Mouse (Mus musculus) induced T-regulatory cell, adult 2 months (primary cell): Measurements from ENCODE around the gene Olfr1223.
"Not testable (repeated sequence)": the region's sequence is repeated elsewhere in the genome, so short reads cannot be mapped to it uniquely, and the experiment has no call there.

Experiments
- DNase-seq: peaks from one replicate; pipeline ENCODE4 v3.0.0-alpha.2; 2012; ENCODE audit warnings: low read depth

The Olfr1223 gene

GRCm38 (mm10) chr2:89151460-89151859, at the start of gene Olfr1223:
TSS of gene Olfr1223 (minus strand) at chr2:89151560.
- DNase-seq = no peak

DNA sequence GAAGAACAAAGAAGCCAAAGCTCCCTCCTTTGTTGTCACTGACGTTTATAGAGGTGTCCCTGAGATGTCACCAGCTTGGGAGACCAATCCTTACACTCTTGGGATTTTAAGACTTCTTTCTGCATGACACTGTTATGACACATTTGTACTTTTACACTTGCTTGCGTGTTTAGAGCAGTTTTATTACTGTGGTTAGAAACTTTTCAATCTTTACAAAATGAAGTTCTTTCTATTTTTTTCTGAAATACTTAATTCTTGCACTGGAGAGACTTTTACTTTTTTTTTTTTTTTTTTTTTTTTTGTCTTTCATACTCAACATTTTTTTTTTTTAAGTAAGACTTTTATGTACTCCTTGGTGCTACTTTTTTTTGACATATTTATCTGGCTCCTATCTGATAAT, 48.6 kb upstream of the Olfr1223 start, which contains the start of gene Olfr1226:
Olfr1226 (minus strand) TSS at position 101 of the 400 bp plus-strand sequence.
- DNase-seq = no peak

DNA sequence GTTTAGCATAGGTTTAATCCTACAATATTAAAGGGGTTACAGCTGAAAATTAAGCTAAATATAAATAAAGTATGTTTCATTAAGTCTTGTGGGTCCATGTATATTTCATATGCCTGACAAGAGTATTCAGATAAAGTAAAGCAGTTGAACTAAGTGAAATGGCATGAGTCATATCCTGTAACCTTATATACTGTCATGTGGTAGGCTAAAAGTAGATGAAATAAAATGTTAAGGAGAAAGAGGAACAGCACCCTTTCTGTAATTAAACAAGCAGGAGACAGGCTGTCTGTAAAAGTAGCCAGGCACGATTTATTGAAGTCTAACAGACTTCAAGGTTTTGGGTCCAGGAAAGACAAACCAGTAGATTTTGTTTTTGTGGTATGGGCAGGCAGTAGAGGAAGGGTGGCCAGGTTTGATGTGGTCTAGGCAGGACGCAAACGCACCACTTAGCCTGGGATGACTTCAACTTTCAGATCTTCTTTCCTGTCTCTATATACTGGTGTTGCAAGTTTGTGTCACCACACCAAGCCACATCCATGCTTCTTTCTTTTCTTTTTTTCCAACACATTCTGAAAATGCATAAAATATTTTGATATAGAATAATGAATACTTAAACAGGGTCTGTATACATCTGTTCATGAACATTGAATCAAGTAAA, 45.1 kb upstream of the Olfr1223 start:
- no peak for DNase-seq

- no peak for DNase-seq
Measured at GRCm38 (mm10) chr2:89174569-89174968, 23.2 kb upstream of the Olfr1223 start, which contains the start of gene Olfr1225. TSS of gene Olfr1225 (minus strand) at chr2:89174669.

GRCm38 (mm10) chr2:89164711-89165110, 13.4 kb upstream of the Olfr1223 start:
- DNase-seq = not testable (repeated sequence)

DNA sequence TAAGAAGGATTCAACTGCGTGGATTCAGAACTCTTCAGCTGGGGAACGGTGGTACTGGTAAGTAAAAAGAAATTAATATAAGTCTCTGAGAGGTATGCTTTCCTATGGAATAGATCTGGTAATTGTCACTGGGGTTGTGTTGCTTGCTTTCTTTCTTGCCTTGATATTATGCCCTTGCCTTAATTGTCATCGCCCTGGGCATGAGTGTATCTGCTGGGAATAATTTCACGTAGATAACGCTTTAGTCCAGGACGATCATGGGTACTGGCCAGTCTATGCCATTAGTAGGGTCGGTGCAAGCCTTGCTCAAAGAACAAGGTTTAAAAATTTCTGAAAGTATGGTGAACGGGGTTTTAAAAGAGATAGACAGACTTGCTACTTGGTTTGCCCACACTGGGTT, 12.6 kb upstream of the Olfr1223 start, which contains the start of gene Olfr1224-ps1:
Olfr1224-ps1 (minus strand) TSS at position 101 of the 400 bp plus-strand sequence.
- not testable (repeated sequence) for DNase-seq

DNA sequence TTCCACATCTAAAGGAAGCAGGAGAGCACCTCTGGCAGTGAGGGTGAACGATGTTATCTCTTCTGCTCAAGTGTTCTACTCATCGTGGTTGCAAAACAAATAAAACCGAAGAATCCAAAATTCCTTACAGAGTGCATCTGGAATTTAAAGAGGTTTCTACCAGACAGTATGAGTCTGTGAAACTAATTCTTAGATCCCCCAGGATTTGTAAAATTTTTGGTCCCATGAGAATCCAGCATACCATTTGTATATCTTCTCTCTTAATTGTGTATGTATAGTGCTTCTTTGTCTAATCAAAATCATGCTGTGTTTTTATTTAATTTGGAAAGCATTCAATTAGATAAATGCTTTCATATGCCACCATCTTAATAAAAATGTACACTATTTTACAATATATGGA, 18.4 kb downstream of the Olfr1223 start, which contains the start of gene Olfr1222:
Olfr1222 (minus strand) TSS at position 101 of the 400 bp plus-strand sequence.
- DNase-seq = no peak

DNA sequence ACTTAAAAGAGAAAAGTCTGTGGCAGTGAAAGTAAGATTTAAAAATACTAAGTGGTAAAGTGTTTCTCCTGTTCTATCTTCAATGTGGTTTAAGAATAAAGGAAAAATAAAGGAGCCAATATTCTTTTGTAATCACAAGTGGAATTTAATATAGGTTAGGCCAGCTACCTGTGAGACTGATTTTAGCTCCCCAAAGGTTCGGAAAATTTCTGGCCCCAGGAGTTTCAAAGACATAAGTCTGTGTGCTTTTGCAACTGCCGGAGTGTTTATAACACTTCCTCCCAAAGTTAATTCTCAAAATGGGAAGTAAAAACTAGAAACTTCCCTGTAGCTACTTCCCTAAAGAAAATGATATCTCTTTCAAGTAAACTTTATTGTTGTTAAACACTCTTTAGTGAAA, 34.2 kb downstream of the Olfr1223 start, which contains the start of gene Olfr1221:
Olfr1221 (minus strand) TSS at position 101 of the 400 bp plus-strand sequence.
- no peak for DNase-seq

- DNase-seq = no peak
Measured at GRCm38 (mm10) chr2:89106735-89107134, 44.6 kb downstream of the Olfr1223 start, which contains the start of gene Olfr1220. TSS of gene Olfr1220 (minus strand) at chr2:89106835.

GRCm38 (mm10) chr2:89105651-89106050, 45.7 kb downstream of the Olfr1223 start:
- no peak for DNase-seq

DNA sequence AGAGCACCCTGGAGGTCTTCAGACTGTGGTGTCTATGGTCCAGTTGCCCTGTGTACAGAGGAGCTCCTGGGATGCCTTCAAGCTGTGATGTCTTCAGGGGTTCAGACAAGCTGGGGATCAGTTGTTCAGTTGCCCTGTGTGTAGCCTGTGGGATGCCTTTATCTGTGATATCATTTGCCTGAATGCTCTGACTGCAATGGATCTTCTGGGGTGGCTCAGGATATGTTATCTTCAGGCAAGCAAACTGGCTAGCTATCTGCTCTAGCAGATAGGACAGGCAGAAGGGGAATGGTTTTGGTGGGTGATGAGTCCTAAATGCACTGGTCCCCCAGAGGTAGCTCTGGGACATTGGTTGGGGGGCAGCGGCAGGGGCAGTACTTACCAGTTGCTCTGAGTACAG, 57.5 kb downstream of the Olfr1223 start:
- DNase-seq = no peak
